Mouse (Mus musculus) thymus, postnatal 36 days (tissue): Measurements from ENCODE around the gene Vapa.
"Not testable (repeated sequence)": the region's sequence is repeated elsewhere in the genome, so short reads cannot be mapped to it uniquely, and the experiment has no call there.

Experiments used
- DNase-seq, 2 experiments: peaks; one replicate each; pipeline ENCODE4 v3.0.0; 2022; ENCODE audit warnings: mixed read lengths in 2 of 2

The Vapa gene

GRCm38 (mm10) chr17:65613463-65614412 lies at the start of gene Vapa:
Vapa (minus strand) TSS chr17:65613555.
- DNase-seq: peak; percentile 99

GRCm38 (mm10) chr17:65662662-65663061 lies 49.3 kb upstream of the Vapa start:
- no peak for DNase-seq

GRCm38 (mm10) chr17:65658416-65658815 lies 45.1 kb upstream of the Vapa start:
- peak; percentile 9 to 35 for DNase-seq

GRCm38 (mm10) chr17:65657958-65658357 lies 44.6 kb upstream of the Vapa start:
- no peak for DNase-seq

GRCm38 (mm10) chr17:65656731-65657130 lies 43.4 kb upstream of the Vapa start:
- no peak for DNase-seq

- no peak for DNase-seq
Observed at GRCm38 (mm10) chr17:65656076-65656475, 42.7 kb upstream of the Vapa start.

- no peak for DNase-seq
Observed at GRCm38 (mm10) chr17:65655608-65656007, 42.3 kb upstream of the Vapa start.

- DNase-seq: no peak
Observed at GRCm38 (mm10) chr17:65650598-65650997, 37.2 kb upstream of the Vapa start.

- no peak for DNase-seq
Observed at GRCm38 (mm10) chr17:65649175-65649493, 35.8 kb upstream of the Vapa start.

- no peak for DNase-seq
Observed at GRCm38 (mm10) chr17:65648371-65649174, 35.2 kb upstream of the Vapa start.

- no peak for DNase-seq
Observed at GRCm38 (mm10) chr17:65647961-65648360, 34.6 kb upstream of the Vapa start.

GRCm38 (mm10) chr17:65647226-65647625 lies 33.9 kb upstream of the Vapa start:
- no peak for DNase-seq

GRCm38 (mm10) chr17:65643579-65643978 lies 30.2 kb upstream of the Vapa start:
- no peak for DNase-seq

GRCm38 (mm10) chr17:65643051-65643521 lies 29.7 kb upstream of the Vapa start:
- DNase-seq: no peak

- DNase-seq: no peak
Observed at GRCm38 (mm10) chr17:65642578-65642991, 29.2 kb upstream of the Vapa start.

GRCm38 (mm10) chr17:65641734-65642218 lies 28.4 kb upstream of the Vapa start, which contains the start of gene Txndc2:
Txndc2 (minus strand) TSS chr17:65642168.
- DNase-seq: no peak

GRCm38 (mm10) chr17:65639144-65639543 lies 25.8 kb upstream of the Vapa start:
- no peak for DNase-seq

GRCm38 (mm10) chr17:65635715-65636360 lies 22.5 kb upstream of the Vapa start:
- no peak for DNase-seq

GRCm38 (mm10) chr17:65629943-65630342 lies 16.6 kb upstream of the Vapa start:
- no peak for DNase-seq

- DNase-seq: not testable (repeated sequence)
Observed at GRCm38 (mm10) chr17:65628823-65629532, 15.6 kb upstream of the Vapa start.

- no peak for DNase-seq
Observed at GRCm38 (mm10) chr17:65626301-65626700, 12.9 kb upstream of the Vapa start.

GRCm38 (mm10) chr17:65625563-65625962 lies 12.2 kb upstream of the Vapa start:
- DNase-seq: no peak
